Mouse (Mus musculus): ENCODE measurements around the gene Kcnj12.

- TF ChIP-seq POLR2A (IDR thresholded peaks at IDR 0.05; ENCODE audit: insufficient read depth, low read depth, low read length): peak; percentile 38; the same call in 1 of the 2 replicates
- TF ChIP-seq EP300 (IDR thresholded peaks at IDR 0.05; ENCODE audit: insufficient read depth, low read depth, low read length): peak; percentile 86
These were observed 3.2 kb downstream of the Kcnj12 start for GRCm38 (mm10) chr11:61025594-61025993.
